Mouse (Mus musculus) liver, embryonic 12.5 days (tissue): ENCODE measurements around the gene Zfp777. TPM values are rescaled to one million over a fixed set of nuclear protein-coding genes. Genes with fewer than 3 reads are reported as not detected.

Experiments used
- ATAC-seq: fragments of 200-750 bp; cut with Nextera tagmentation; 2 replicates; pipeline ENCODE4 v1.8.0; 2017; ENCODE audit warnings: moderate number of reproducible peaks, mild to moderate bottlenecking, moderate library complexity
- H3K27ac ChIP-seq: fragments of 300-500 bp; sonication (generic); 2 replicates; pipeline ENCODE4 v1.5.1; 2016; ENCODE audit warnings: mild to moderate bottlenecking
- H3K27me3 ChIP-seq: fragments of 300-500 bp; sonication (generic); replicated peaks from 2 replicates; pipeline ENCODE4 v1.6.1; 2016; ENCODE audit warnings: mild to moderate bottlenecking, moderate library complexity
- H3K36me3 ChIP-seq: fragments of 300-500 bp; sonication (generic); 2 replicates; pipeline ENCODE4 v1.6.1; 2016; ENCODE audit warnings: mild to moderate bottlenecking, moderate library complexity
- H3K4me1 ChIP-seq: fragments of 300-500 bp; sonication (generic); 2 replicates; pipeline ENCODE4 v1.6.1; 2016
- H3K4me2 ChIP-seq: fragments of 300-500 bp; sonication (generic); 2 replicates; pipeline ENCODE4 v1.6.1; 2016; ENCODE audit warnings: mild to moderate bottlenecking, moderate library complexity
- H3K4me3 ChIP-seq: fragments of 300-500 bp; sonication (generic); 2 replicates; pipeline ENCODE4 v1.5.1; 2016; ENCODE audit warnings: mild to moderate bottlenecking, moderate library complexity
- H3K9ac ChIP-seq: fragments of 300-500 bp; sonication (generic); 2 replicates; pipeline ENCODE4 v1.6.1; 2016; ENCODE audit warnings: mild to moderate bottlenecking, moderate library complexity
- H3K9me3 ChIP-seq: fragments of 300-500 bp; sonication (generic); replicated peaks from 2 replicates; pipeline ENCODE4 v1.6.1; 2016; ENCODE audit warnings: mild to moderate bottlenecking, moderate library complexity
- WGBS: fragments of 180-500 bp; shearing (Covaris S2); methylation state at CpG from one replicate; pipeline ENCODE4 v1.1.7; 2016; ENCODE audit not compliant: insufficient replicate concordance; 5-methylcytosine and 5-hydroxymethylcytosine counted together
- polyA plus RNA-seq: library from polyadenylated mRNA; unstranded; fragments of >200 nt; fragmentation: Nextera tagmentation; extraction: Ambion mirVana; gene quantifications from 2 replicates; pipeline ENCODE4 v1.2.1, GENCODE M21; 2016

The Zfp777 gene
- 4.9 and 5.5 TPM in 2 replicates for polyA plus RNA-seq

GRCm38 (mm10) chr6:48048426-48049272 lies at the start of gene Zfp777:
Gene Zfp777 (minus strand): TSS chr6:48048911.
- Histone ChIP-seq H3K4me3 (peak within 1 kb of the TSS; percentile 80), H3K27ac (peak within 1 kb of the TSS; percentile 82), H3K36me3 (peaks cover 13% of the 10 kb centered on the region), H3K9me3 (no peaks in the 10 kb centered on the region), H3K4me1 (peaks cover 33% of the 10 kb centered on the region), H3K9ac (peak within 1 kb of the TSS; percentile 84), H3K4me2 (peak within 1 kb of the TSS; percentile 93), H3K27me3 (peaks cover 5% of the 10 kb centered on the region; the same call in 1 of the 2 replicates)
- ATAC-seq: peak; percentile 79
- under 1% methylated on average over 82 of the region's 82 CpGs for WGBS

DNA sequence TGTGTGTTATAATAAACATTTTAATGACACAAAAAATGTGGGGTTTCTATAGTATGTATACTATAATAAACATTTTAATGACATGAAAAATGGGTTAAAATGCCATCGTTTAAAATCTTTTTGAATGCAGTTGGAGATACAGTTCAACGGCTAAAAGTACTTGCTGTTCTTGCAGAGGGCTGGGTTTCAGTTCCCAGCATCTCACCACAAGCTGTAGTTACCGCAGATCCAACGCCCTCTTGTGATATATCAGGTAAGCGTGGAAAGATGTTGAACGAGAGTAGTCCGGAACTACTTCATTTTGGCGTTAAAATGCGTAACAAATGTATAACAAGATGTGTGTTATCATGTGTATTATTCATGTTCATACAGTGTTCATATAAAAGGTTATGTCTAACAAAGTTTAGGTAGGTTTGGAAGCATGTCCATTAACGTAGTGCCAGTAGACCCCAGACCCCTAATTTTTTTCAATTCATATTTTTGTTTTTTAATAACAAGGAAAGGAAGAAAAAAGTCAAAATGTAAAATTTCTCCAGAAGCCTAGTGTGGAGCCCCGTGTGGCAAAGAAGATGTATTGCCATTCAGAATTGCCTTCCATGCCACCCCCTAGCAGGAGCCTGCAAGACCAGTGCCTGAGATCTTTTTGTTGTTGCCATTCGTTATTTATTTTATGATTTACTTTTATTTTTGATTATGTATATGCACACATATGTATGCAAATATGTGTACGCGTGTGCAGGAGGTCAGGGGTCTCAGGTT lies 38.4 kb upstream of the Zfp777 start:
- H3K9ac ChIP-seq: no peak overlapping the region
- peaks cover 14% of the 10 kb centered on the region for H3K36me3 ChIP-seq
- H3K4me3 ChIP-seq: peak overlapping the region; percentile 87
- no peaks in the 10 kb centered on the region for H3K27me3 ChIP-seq
- peak overlapping the region; percentile 92 for H3K4me2 ChIP-seq
- H3K27ac ChIP-seq: no peak overlapping the region
- H3K4me1 ChIP-seq: peaks cover 25% of the 10 kb centered on the region
- ATAC-seq: no peak
- no peaks in the 10 kb centered on the region for H3K9me3 ChIP-seq
- 26% methylated on average over 14 of the region's 14 CpGs for WGBS

DNA sequence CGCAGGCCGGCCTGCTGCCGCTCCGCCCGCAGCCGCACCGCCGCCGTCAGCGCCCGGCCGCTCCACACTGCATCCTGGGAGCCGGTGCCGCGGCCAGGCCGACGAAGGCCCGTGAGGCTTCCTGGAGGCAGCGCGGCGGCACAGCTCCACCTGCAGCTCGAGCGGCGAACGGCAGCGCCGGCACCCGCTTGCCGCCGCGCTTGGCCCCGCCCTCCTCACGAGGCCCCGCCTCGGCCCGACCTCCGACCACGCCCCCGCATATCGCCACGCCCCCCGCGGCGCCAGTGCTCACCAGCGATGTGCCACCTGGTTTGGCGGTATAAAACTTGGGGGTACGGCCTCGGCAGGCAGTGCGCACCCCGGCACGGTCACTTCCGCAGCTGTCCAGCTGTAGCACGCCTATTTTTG lies 37.8 kb upstream of the Zfp777 start, which contains the start of gene Zfp746:
TSS of gene Zfp746 (minus strand) at position 123 of the 408 bp plus-strand sequence.
- H3K9ac ChIP-seq: peak within 1 kb of the TSS; percentile 96
- H3K9me3 ChIP-seq: no peaks in the 10 kb centered on the region
- no peaks in the 10 kb centered on the region for H3K27me3 ChIP-seq
- peak within 1 kb of the TSS; percentile 87 for H3K4me3 ChIP-seq
- peak; percentile 92 for ATAC-seq
- peak within 1 kb of the TSS; percentile 92 for H3K4me2 ChIP-seq
- H3K36me3 ChIP-seq: peaks cover 21% of the 10 kb centered on the region
- H3K4me1 ChIP-seq: peaks cover 25% of the 10 kb centered on the region
- under 1% methylated on average over 43 of the region's 53 CpGs for WGBS
- peak within 1 kb of the TSS; percentile 90 for H3K27ac ChIP-seq

DNA sequence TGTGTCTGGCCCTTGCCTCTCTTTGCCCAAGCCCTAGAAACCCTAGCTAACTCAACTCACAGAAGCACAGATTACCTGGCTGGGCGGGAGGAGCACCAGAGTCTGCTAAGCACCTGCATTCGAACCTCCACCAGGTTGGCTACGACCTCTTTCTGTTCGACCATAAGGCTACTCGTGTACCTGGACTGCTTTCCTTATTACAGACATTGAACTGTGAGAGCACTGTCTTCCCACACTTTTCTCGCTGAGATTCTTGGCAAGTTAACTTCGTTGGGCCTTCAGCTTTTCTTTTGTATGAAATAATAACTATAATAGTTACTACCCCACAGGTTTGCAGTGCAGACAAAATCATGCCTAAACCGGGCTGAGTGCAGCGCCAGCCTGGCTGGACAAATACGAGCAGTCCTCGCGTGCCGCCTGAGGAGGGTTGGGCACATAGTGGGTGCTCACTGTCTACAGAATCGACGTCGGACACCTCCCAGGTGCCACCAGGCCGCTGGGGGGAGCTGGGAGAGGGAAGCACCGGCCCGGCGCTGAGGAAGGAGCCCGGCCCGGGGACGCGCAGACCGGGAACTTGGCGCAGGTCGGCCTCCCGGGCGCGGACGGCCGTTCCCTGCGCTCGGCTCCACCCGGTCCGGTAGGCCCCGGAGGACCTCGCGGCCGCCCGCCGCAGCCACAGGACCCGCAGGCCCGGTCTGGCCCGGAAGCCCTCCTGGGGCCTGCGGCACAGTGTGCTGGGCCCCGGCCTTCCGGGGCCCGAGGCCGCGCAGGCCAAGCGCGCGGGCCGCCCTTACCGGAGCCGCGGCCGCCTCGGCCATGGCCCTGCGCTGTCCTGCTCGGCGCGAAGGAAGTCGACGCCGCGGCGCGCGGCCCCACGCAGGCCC lies 37.1 kb upstream of the Zfp777 start:
- peak; percentile 88 for ATAC-seq
- H3K4me1 ChIP-seq: peaks cover 25% of the 10 kb centered on the region
- peak overlapping the region; percentile 87 for H3K4me3 ChIP-seq
- peaks cover 28% of the 10 kb centered on the region for H3K36me3 ChIP-seq
- WGBS: 7% methylated on average over 25 of the region's 72 CpGs
- peak overlapping the region; percentile 90 for H3K27ac ChIP-seq
- H3K4me2 ChIP-seq: peak overlapping the region; percentile 92
- peak overlapping the region; percentile 96 for H3K9ac ChIP-seq
- H3K27me3 ChIP-seq: no peaks in the 10 kb centered on the region
- H3K9me3 ChIP-seq: no peaks in the 10 kb centered on the region

GRCm38 (mm10) chr6:48083733-48084191 lies 35.1 kb upstream of the Zfp777 start:
- no peak overlapping the region for H3K4me3 ChIP-seq
- no peak overlapping the region for H3K27ac ChIP-seq
- H3K4me1 ChIP-seq: peaks cover 25% of the 10 kb centered on the region
- 67% methylated on average over 6 of the region's 6 CpGs for WGBS
- no peak overlapping the region for H3K9ac ChIP-seq
- H3K9me3 ChIP-seq: no peaks in the 10 kb centered on the region
- H3K27me3 ChIP-seq: no peaks in the 10 kb centered on the region
- peaks cover 47% of the 10 kb centered on the region for H3K36me3 ChIP-seq
- H3K4me2 ChIP-seq: no peak overlapping the region
- no peak for ATAC-seq

- H3K4me2 ChIP-seq: no peak overlapping the region
- no peak for ATAC-seq
- peaks cover 65% of the 10 kb centered on the region for H3K36me3 ChIP-seq
- no peaks in the 10 kb centered on the region for H3K9me3 ChIP-seq
- H3K27me3 ChIP-seq: no peaks in the 10 kb centered on the region
- peaks cover 23% of the 10 kb centered on the region for H3K4me1 ChIP-seq
- no peak overlapping the region for H3K9ac ChIP-seq
- no peak overlapping the region for H3K4me3 ChIP-seq
- 82% methylated on average over 3 of the region's 3 CpGs for WGBS
- H3K27ac ChIP-seq: no peak overlapping the region
Measured at GRCm38 (mm10) chr6:48081952-48082351, 33.2 kb upstream of the Zfp777 start.

DNA sequence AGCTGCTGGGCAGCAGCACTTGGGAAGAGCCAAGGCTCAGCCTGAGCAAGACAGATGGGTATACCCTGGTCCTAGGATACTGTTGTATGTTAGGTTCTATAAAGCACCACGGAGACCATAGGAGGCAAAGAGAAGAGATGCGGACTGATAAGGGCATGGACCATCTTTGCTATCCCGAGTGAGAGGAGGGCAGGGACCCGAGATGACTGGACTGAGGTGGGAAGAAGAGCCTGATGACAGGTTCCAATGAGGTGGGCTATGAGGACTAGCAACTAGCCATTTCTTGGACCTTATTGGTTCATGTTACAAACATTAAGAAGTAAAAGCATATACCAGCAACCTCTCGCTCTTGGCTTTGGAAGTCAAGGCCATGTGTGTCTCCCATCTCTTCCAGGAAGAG lies 32.3 kb upstream of the Zfp777 start:
- Histone ChIP-seq H3K9ac (no peak overlapping the region), H3K4me2 (no peak overlapping the region), H3K4me1 (peaks cover 22% of the 10 kb centered on the region), H3K4me3 (no peak overlapping the region), H3K36me3 (peaks cover 72% of the 10 kb centered on the region), H3K27ac (no peak overlapping the region), H3K27me3 (no peaks in the 10 kb centered on the region), H3K9me3 (no peaks in the 10 kb centered on the region)
- no peak for ATAC-seq
- 75% methylated on average over 5 of the region's 5 CpGs for WGBS

GRCm38 (mm10) chr6:48073316-48073715 lies 24.6 kb upstream of the Zfp777 start:
- ATAC-seq: no peak
- WGBS: 56% methylated on average over 5 of the region's 5 CpGs
- Histone ChIP-seq H3K4me1 (no peaks in the 10 kb centered on the region), H3K36me3 (peaks cover 68% of the 10 kb centered on the region), H3K9ac (no peak overlapping the region), H3K27me3 (no peaks in the 10 kb centered on the region), H3K4me3 (no peak overlapping the region), H3K9me3 (no peaks in the 10 kb centered on the region), H3K4me2 (no peak overlapping the region), H3K27ac (no peak overlapping the region)

- Histone ChIP-seq H3K4me3 (no peak overlapping the region), H3K4me1 (peaks cover 8% of the 10 kb centered on the region; the same call in 1 of the 2 replicates), H3K9me3 (no peaks in the 10 kb centered on the region), H3K36me3 (peaks cover 72% of the 10 kb centered on the region), H3K27ac (no peak overlapping the region), H3K9ac (no peak overlapping the region), H3K4me2 (no peak overlapping the region), H3K27me3 (no peaks in the 10 kb centered on the region)
- 76% methylated on average over 3 of the region's 3 CpGs for WGBS
- ATAC-seq: no peak
Measured at GRCm38 (mm10) chr6:48067492-48067891, 18.8 kb upstream of the Zfp777 start.

- Histone ChIP-seq H3K4me3 (no peak overlapping the region), H3K4me1 (peaks cover 21% of the 10 kb centered on the region), H3K9ac (no peak overlapping the region), H3K4me2 (no peak overlapping the region), H3K27ac (no peak overlapping the region), H3K9me3 (no peaks in the 10 kb centered on the region), H3K36me3 (peaks cover 74% of the 10 kb centered on the region), H3K27me3 (no peaks in the 10 kb centered on the region)
- no peak for ATAC-seq
- WGBS: 77% methylated on average over 6 of the region's 6 CpGs
Measured at GRCm38 (mm10) chr6:48065587-48066075, 16.9 kb upstream of the Zfp777 start.

GRCm38 (mm10) chr6:48064451-48064850 lies 15.7 kb upstream of the Zfp777 start:
- ATAC-seq: no peak
- no peak overlapping the region for H3K27ac ChIP-seq
- H3K4me2 ChIP-seq: no peak overlapping the region
- H3K9ac ChIP-seq: no peak overlapping the region
- H3K4me3 ChIP-seq: no peak overlapping the region
- no peaks in the 10 kb centered on the region for H3K27me3 ChIP-seq
- no peaks in the 10 kb centered on the region for H3K9me3 ChIP-seq
- peaks cover 74% of the 10 kb centered on the region for H3K36me3 ChIP-seq
- H3K4me1 ChIP-seq: peaks cover 24% of the 10 kb centered on the region
- 86% methylated on average over 14 of the region's 14 CpGs for WGBS
